Mouse (Mus musculus): ENCODE measurements around the gene Dab1. TPM values are rescaled to one million over a fixed set of nuclear protein-coding genes. Genes with fewer than 3 reads are reported as not detected.

Dab1 gene
- polyA plus RNA-seq, 1 experiment from 2014 or later, result 1.2 TPM

DNA sequence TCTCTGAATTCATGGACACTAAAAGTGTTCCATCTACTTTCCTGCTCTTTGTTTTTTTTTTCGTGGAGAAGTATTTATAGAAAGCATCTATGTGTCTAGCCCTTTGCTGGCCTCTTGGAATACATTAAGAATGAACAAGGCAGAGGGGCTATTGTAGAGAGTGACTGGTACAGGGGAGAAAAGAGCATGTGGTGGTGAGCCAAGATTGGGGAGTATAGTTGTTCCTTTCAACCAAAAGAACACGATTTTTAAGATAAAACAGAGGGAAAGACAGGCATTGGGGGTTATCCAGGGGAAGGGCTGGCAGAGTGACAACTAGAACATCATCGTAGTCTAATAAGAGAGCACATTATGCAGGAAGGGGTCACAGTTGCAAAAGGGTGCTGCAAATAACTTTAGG lies 713.2 kb downstream of the Dab1 start:
- WGBS (ENCODE audit: insufficient replicate concordance), result 49% methylated on average over 3 of the region's 3 CpGs
- Histone ChIP-seq H3K9ac (no peak overlapping the region), H3K27ac (replicated peaks) (no peak overlapping the region), H3K4me2 (no peak overlapping the region), H3K36me3 (replicated peaks) (no peaks in the 10 kb centered on the region), H3K27me3 (no peaks in the 10 kb centered on the region), H3K4me1 (replicated peaks) (no peaks in the 10 kb centered on the region), H3K9me3 (replicated peaks) (no peaks in the 10 kb centered on the region), H3K4me3 (replicated peaks) (no peak overlapping the region)
- no peak for ATAC-seq (ENCODE audit: insufficient read depth)

DNA sequence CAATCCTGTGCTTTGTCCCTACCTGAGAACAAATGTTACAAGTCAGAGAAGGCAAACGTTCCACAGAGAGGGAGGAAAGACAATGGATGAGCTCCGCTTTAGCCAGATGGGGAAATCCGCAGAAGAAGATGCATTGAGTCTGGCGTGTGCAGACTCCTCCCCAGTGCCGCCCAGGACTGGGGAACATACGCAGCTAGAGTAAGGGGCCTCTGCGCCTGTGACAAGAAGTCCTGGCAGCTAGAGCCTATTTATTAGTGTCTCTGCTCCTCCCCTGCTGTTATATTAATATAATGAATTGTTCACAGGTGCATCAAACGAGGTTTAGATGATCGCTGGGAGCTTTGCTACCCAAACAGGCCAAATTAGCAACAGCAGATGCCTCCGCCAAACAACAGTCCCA lies 718.1 kb downstream of the Dab1 start:
- H3K27ac ChIP-seq (replicated peaks), result no peak overlapping the region
- H3K36me3 ChIP-seq (replicated peaks), result no peaks in the 10 kb centered on the region
- no peak overlapping the region for H3K9ac ChIP-seq
- ATAC-seq (ENCODE audit: insufficient read depth), result no peak
- no peaks in the 10 kb centered on the region for H3K4me1 ChIP-seq (replicated peaks)
- no peaks in the 10 kb centered on the region for H3K27me3 ChIP-seq
- no peaks in the 10 kb centered on the region for H3K9me3 ChIP-seq (replicated peaks)
- no peak overlapping the region for H3K4me2 ChIP-seq
- H3K4me3 ChIP-seq (replicated peaks), result no peak overlapping the region
- WGBS (ENCODE audit: insufficient replicate concordance), result 65% methylated on average over 10 of the region's 10 CpGs

DNA sequence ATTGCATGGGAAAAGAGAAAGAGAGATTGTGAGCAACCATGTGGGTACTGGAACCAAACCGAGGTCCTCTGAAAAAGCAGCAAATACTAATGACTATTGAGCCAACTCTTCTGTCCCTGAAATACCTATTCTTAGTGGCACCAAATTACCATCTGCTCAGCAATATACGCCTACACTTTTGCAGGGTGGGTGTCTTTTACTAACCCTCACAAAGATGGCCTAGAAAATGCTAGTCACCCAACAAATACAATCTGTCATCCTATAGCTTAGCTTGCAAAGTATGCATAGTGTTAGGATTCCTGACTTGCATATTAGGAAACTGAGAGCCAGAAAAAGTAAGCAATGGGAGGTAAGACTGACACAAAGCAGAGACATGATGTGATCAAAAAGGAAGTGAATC lies 719.2 kb downstream of the Dab1 start:
- WGBS (ENCODE audit: insufficient replicate concordance), result 54% methylated on average over 2 of the region's 2 CpGs

DNA sequence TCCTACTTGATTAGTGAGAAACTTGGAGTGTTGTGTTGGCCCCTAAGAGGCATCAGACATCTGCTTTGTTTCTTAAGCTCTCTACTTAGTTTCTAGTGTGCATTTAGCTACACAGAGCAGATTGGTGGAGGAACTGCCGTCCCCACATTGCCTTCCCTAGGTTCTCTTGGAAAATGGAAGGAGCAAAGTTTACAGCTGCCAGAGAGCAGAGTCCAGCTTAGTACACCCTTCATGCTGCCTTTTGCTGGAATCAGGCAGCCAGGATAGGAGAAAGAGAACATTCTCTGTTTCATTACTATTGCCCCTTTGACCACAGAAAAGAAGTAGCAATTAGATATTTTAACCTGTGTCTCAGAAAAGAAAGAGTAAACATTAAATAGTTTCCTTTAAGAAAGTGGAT lies 742.2 kb downstream of the Dab1 start:
- Histone ChIP-seq H3K4me3 (replicated peaks) (no peak overlapping the region), H3K4me2 (no peak overlapping the region), H3K36me3 (replicated peaks) (no peaks in the 10 kb centered on the region), H3K27me3 (peaks cover 15% of the 10 kb centered on the region), H3K9ac (no peak overlapping the region), H3K27ac (replicated peaks) (no peak overlapping the region), H3K4me1 (replicated peaks) (no peaks in the 10 kb centered on the region), H3K9me3 (replicated peaks) (no peaks in the 10 kb centered on the region)
- ATAC-seq (ENCODE audit: insufficient read depth), result no peak
- WGBS (ENCODE audit: insufficient replicate concordance), result 51% methylated on average over 1 of the region's 1 CpGs

More for the DNA sequence above, 719.2 kb downstream of the Dab1 start:
- Histone ChIP-seq H3K4me3 (replicated peaks) (no peak overlapping the region), H3K9ac (no peak overlapping the region), H3K27me3 (no peaks in the 10 kb centered on the region), H3K27ac (replicated peaks) (no peak overlapping the region), H3K36me3 (replicated peaks) (no peaks in the 10 kb centered on the region), H3K4me2 (no peak overlapping the region), H3K4me1 (replicated peaks) (no peaks in the 10 kb centered on the region), H3K9me3 (replicated peaks) (no peaks in the 10 kb centered on the region)
- ATAC-seq (ENCODE audit: insufficient read depth), result no peak

DNA sequence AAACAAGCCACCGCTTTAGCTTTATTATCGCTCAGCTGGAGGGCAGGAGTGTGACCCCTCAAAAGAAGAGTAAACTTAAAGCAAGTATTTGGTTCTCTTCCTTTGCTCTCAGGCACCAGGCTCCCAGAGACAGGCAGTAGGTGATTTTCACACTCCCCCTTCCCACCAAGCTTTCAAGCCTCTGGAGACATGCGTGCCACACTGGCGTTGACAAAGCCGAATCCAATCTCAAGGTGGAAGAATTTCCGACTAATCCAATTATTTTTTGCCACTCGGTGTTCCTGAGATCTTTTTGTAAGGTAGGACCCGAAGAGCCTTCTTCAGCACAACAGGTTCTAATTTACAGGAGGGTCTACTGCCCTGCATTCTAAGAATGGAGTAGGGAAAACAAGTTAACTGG lies 747.3 kb downstream of the Dab1 start:
- no peak overlapping the region for H3K9ac ChIP-seq
- H3K4me3 ChIP-seq (replicated peaks), result peak overlapping the region; percentile 52; the same call in 1 of the 2 replicates
- ATAC-seq (ENCODE audit: insufficient read depth), result no peak
- no peaks in the 10 kb centered on the region for H3K36me3 ChIP-seq (replicated peaks)
- H3K4me1 ChIP-seq (replicated peaks), result no peaks in the 10 kb centered on the region
- no peaks in the 10 kb centered on the region for H3K9me3 ChIP-seq (replicated peaks)
- peaks cover 62% of the 10 kb centered on the region for H3K27me3 ChIP-seq
- H3K27ac ChIP-seq (replicated peaks), result no peak overlapping the region
- peak overlapping the region; percentile 64 for H3K4me2 ChIP-seq
- 10% methylated on average over 8 of the region's 8 CpGs for WGBS (ENCODE audit: insufficient replicate concordance)

DNA sequence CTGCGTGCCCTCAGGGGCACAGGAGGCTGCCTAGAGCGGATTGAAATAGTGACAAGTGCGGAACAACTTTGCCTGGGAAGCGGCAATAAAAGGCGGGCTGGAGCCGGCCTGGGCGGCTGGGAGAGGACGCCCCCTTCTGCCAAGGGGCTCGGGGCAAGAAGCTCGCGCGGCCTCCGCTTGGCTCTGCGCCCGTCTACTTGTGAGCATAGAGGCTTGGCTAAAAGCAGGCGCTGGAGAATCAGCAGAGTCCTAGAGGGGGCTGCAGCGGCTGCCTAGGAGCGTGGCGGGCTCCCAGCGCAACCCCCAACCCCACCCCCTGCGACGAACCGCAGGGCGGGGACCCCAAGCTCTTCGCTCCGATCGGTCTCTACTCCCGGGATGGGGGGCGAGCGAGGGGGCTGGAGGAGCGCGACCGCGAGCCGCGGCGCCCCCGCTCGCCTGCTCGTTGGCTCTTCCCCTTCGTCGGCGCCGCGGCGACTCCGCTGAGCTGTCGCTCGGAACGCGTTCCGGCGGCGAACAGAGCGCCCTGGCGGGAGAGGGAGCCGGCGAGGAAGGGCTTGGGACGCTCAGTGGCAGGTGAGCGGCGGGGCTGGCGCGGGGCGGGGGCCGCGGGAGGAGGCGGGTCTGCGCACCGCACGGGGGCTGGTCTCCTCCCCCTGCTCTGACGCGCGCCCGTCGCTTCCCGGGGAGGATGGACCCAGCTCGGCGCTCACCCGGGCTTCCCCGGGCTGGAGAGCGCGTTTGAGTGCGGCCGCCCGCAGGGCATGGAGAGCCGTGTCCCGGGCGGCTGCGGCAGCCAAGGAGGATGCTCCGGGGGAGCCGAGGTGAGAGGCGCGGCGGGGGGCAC lies 748.0 kb downstream of the Dab1 start:
- Histone ChIP-seq H3K9me3 (replicated peaks) (no peaks in the 10 kb centered on the region), H3K27ac (replicated peaks) (no peak overlapping the region), H3K9ac (no peak overlapping the region), H3K4me3 (replicated peaks) (peak overlapping the region; percentile 52), H3K36me3 (replicated peaks) (no peaks in the 10 kb centered on the region), H3K4me1 (replicated peaks) (no peaks in the 10 kb centered on the region), H3K27me3 (peaks cover 62% of the 10 kb centered on the region), H3K4me2 (peak overlapping the region; percentile 64)
- ATAC-seq (ENCODE audit: insufficient read depth), result peak; percentile 73; the same call in 1 of the 2 replicates
- WGBS (ENCODE audit: insufficient replicate concordance), result 1% methylated on average over 73 of the region's 94 CpGs

DNA sequence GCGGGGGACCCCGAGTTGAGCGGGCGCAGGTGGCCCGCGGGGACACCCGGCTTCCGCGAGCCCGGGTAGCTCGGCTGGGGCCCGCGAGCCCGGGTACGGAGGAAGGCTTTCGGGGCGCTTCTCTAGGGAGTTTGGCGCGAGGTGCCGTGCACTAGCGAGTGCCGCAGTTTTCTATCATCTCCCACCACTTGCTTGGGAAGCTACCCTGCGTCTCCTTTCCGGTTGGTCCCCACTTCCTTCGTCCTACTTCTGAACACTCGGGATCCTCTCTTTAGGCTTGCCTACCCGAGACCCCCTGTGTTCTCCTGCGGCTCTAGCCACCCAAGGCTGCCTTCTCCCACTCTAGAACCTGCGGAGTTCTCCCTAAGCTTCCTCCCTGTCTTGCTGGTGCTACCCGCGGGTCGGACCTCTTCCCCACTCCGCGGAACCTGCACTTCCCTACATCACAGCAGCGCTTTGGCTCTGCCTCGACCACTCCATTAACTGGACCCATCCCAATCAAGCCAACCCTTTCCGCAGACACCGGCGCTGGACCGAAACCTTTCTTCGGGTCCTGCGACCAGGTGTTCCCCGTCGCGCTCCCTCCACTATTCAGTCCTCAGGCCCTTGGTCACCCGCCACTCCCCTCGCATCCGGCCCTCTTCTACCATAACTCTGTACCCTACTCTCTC lies 748.7 kb downstream of the Dab1 start:
- Histone ChIP-seq H3K27ac (replicated peaks) (no peak overlapping the region), H3K36me3 (replicated peaks) (no peaks in the 10 kb centered on the region), H3K4me2 (peak overlapping the region; percentile 64), H3K4me3 (replicated peaks) (peak overlapping the region; percentile 52), H3K9ac (no peak overlapping the region), H3K27me3 (peaks cover 62% of the 10 kb centered on the region), H3K9me3 (replicated peaks) (no peaks in the 10 kb centered on the region), H3K4me1 (replicated peaks) (no peaks in the 10 kb centered on the region)
- WGBS (ENCODE audit: insufficient replicate concordance), result 1% methylated on average over 46 of the region's 48 CpGs
- ATAC-seq (ENCODE audit: insufficient read depth), result 0 out of 2 replicates have a peak, but pooled peaks have one; percentile 49

DNA sequence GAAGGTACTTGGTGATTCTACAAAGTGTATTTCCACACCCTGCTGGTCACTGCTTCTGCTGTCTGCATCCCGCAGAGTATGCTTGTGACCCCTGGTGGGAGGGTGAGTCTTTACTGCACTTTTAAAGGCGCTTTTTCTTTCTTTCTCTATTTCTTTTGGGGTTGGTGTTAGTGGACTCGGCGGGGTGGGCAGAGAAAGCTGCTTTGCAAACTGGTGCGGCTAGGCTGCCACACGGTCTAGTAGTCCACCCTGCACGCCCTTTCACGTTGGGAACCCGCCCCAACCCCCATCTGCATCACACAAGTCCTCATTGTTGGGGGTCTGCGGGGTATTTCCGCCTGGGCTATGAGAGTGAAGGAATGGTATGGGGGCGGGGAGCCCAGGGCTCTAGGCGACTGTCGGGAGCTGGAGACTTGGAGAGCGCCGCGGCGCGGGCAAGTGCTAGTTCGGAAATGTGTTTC lies 749.4 kb downstream of the Dab1 start:
- Histone ChIP-seq H3K4me3 (replicated peaks) (peak overlapping the region; percentile 52), H3K9me3 (replicated peaks) (no peaks in the 10 kb centered on the region), H3K4me2 (peak overlapping the region; percentile 64), H3K9ac (no peak overlapping the region), H3K36me3 (replicated peaks) (no peaks in the 10 kb centered on the region), H3K4me1 (replicated peaks) (no peaks in the 10 kb centered on the region), H3K27ac (replicated peaks) (no peak overlapping the region), H3K27me3 (peaks cover 62% of the 10 kb centered on the region)
- WGBS (ENCODE audit: insufficient replicate concordance), result 3% methylated on average over 20 of the region's 20 CpGs
- ATAC-seq (ENCODE audit: insufficient read depth), result no peak

DNA sequence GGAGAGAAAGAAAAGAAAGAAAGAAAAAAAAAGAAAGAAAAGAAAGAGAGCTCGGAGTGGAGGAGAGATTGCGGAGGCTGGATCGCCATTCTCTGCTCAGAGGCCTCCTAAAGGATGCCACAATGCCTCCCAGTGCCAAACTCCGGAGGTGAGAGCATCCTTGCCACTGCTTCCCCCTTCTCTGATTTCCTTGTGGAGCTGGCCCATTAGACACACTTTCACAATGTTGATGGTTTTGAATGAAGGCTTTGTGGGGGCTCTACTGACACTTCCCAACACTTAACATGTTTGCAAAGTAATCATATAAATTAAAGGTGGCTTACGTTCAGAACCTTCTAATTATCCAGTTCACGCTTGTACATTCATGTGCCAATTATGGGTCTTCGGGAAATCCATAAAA lies 749.9 kb downstream of the Dab1 start:
- Histone ChIP-seq H3K9ac (no peak overlapping the region), H3K27ac (replicated peaks) (no peak overlapping the region), H3K36me3 (replicated peaks) (no peaks in the 10 kb centered on the region), H3K4me3 (replicated peaks) (no peak overlapping the region), H3K4me2 (no peak overlapping the region; the same call in 1 of the 2 replicates), H3K4me1 (replicated peaks) (no peaks in the 10 kb centered on the region), H3K27me3 (peaks cover 62% of the 10 kb centered on the region), H3K9me3 (replicated peaks) (no peaks in the 10 kb centered on the region)
- no peak for ATAC-seq (ENCODE audit: insufficient read depth)
- 13% methylated on average over 7 of the region's 7 CpGs for WGBS (ENCODE audit: insufficient replicate concordance)

DNA sequence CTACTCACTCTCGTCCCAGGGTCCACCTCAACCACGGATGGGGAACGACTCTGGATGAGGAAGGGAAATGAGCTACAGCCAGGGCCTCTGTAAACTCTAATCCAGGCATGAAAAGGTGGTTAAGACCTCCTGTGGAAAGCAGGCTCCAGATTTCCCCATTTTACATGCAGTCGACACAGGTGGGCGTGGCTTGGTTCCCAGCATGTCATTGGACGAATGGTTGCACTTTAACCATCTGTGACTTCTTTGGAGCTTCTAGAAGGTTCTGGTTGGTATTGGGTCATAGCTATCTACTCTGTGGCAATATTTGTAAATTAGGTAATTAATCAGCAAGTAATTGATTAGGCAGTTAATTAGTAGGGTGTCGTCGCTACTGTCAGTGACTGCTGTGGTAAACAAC lies 752.0 kb downstream of the Dab1 start:
- Histone ChIP-seq H3K9ac (no peak overlapping the region), H3K36me3 (replicated peaks) (no peaks in the 10 kb centered on the region), H3K4me2 (no peak overlapping the region), H3K4me3 (replicated peaks) (no peak overlapping the region), H3K9me3 (replicated peaks) (no peaks in the 10 kb centered on the region), H3K4me1 (replicated peaks) (no peaks in the 10 kb centered on the region), H3K27ac (replicated peaks) (no peak overlapping the region), H3K27me3 (peaks cover 49% of the 10 kb centered on the region)
- 67% methylated on average over 8 of the region's 8 CpGs for WGBS (ENCODE audit: insufficient replicate concordance)
- ATAC-seq (ENCODE audit: insufficient read depth), result no peak

DNA sequence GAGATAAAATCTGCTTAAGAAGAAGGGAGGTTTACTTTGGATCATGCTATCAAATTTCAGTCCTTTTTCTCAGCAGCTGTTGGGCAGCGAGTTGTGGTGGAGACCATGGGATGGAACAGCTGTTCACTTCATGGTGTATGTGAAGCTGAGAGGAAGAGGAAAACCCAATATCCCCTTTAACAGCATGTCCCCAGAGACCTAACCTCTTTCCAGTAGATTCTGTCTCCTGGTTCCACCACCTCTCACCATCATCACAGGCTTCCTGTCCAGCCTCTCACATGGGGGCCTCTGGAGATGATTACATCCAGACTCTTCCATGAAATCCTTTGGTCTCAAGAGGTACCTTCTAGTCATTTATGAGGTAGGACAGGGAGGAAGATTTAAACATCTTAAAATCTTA lies 755.0 kb downstream of the Dab1 start:
- no peaks in the 10 kb centered on the region for H3K4me1 ChIP-seq (replicated peaks)
- 41% methylated on average over 1 of the region's 1 CpGs for WGBS (ENCODE audit: insufficient replicate concordance)
- no peak overlapping the region for H3K4me3 ChIP-seq (replicated peaks)
- peaks cover 19% of the 10 kb centered on the region for H3K27me3 ChIP-seq
- H3K9me3 ChIP-seq (replicated peaks), result no peaks in the 10 kb centered on the region
- H3K9ac ChIP-seq, result no peak overlapping the region
- ATAC-seq (ENCODE audit: insufficient read depth), result no peak
- no peak overlapping the region for H3K27ac ChIP-seq (replicated peaks)
- H3K4me2 ChIP-seq, result no peak overlapping the region
- H3K36me3 ChIP-seq (replicated peaks), result no peaks in the 10 kb centered on the region
